Mouse (Mus musculus): ENCODE data around the gene Vmn1r33. TPM values are rescaled to one million over a fixed set of nuclear protein-coding genes. Genes with fewer than 3 reads are reported as not detected.
"Not testable (repeated sequence)": the region's sequence is repeated elsewhere in the genome, so short reads cannot be mapped to it uniquely, and the experiment has no call there.

Vmn1r33 gene
- polyA plus RNA-seq (2015; fragmentation: Nextera tagmentation; extraction: Ambion mirVana) = not detected in 2 replicates

DNA sequence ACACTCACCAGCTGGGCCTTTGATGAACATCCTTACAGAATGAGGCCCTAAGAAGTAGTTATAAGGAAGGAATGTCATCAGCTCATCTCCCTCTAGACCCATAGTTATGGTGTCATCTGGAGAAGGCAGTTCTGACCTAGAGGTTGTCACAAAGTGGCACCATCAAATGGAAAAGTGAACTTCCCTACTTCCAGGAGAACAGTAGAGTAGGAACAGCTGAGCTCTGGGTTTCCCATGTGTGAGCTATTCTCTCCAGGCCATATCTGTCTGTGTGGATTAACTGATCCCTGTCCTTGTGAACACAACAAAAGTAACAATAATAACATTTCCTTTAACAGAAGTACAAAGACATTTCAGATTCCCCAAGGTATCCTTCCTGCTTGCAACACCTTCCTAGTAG lies at the start of gene Vmn1r33:
Gene Vmn1r33, minus strand, starts transcription at position 101 of the 400 bp plus-strand sequence.
- not testable (repeated sequence) for ATAC-seq (ENCODE audit: low FRiP score, low read depth); H3K27me3 ChIP-seq; H3K9ac ChIP-seq; H3K36me3 ChIP-seq; H3K4me1 ChIP-seq (replicated peaks); H3K4me3 ChIP-seq; H3K4me2 ChIP-seq; H3K9me3 ChIP-seq; H3K27ac ChIP-seq (replicated peaks)

DNA sequence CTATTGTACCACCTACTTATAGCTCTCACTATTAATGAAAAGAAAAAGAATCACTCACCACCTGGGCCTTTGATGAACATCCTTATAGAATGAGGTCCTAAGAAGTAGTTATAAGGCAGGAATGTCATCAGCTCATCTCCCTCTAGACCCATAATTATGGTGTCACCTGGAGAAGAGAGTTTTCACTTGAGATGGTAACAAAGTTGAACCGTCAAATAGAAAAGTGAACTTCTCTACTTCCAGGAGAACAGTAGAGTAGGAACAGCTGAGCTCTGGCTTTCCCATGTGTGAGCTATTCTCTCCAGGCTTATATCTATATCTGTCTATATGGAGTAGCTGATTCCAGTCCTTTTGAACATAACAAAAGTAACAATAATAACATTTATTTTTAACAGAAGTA lies 25.7 kb upstream of the Vmn1r33 start, which contains the start of gene Vmn1r34:
Gene Vmn1r34, minus strand, starts transcription at position 101 of the 400 bp plus-strand sequence.
- no peaks in the 10 kb centered on the region for H3K27me3 ChIP-seq
- no peaks in the 10 kb centered on the region for H3K4me1 ChIP-seq (replicated peaks)
- H3K9me3 ChIP-seq = no peaks in the 10 kb centered on the region
- no peak within 1 kb of the TSS for H3K27ac ChIP-seq (replicated peaks)
- WGBS = 98% methylated on average over 1 of the region's 1 CpGs
- no peak for ATAC-seq (ENCODE audit: low FRiP score, low read depth)
- H3K4me3 ChIP-seq = no peak within 1 kb of the TSS
- H3K36me3 ChIP-seq = no peaks in the 10 kb centered on the region
- no peak within 1 kb of the TSS for H3K4me2 ChIP-seq
- H3K9ac ChIP-seq = no peak within 1 kb of the TSS

DNA sequence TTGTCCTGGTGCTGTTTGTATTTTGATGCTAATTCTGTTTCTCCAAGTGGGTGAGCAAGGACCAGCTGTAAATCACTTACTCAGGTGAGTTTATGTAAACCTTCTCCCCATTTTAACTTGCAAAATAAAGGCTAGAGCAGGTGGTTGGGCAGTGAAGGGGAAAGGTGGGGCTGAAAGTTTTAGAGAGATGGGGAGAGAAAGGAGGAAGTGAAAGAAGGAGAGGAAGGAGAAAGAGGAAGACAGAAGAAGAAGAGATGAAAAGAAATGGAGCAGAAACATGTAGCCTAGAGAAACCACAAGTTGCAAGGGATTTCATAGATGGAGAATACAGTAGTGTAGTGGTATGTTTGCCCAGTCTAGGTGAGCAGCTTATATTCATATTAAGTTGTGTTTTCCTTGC lies 22.3 kb downstream of the Vmn1r33 start:
- ATAC-seq (ENCODE audit: low FRiP score, low read depth) = no peak
- H3K9ac ChIP-seq = no peak overlapping the region

More for the DNA sequence above, 22.3 kb downstream of the Vmn1r33 start:
- Histone ChIP-seq H3K27ac (replicated peaks) (no peak overlapping the region), H3K4me2 (no peak overlapping the region), H3K4me3 (no peak overlapping the region), H3K36me3 (no peaks in the 10 kb centered on the region), H3K27me3 (no peaks in the 10 kb centered on the region), H3K9me3 (no peaks in the 10 kb centered on the region), H3K4me1 (replicated peaks) (no peaks in the 10 kb centered on the region)

Other genes starting within 250 kb of the Vmn1r33 start
- gene Mad2l1, start 82.9 kb downstream of the Vmn1r33 start, polyA plus RNA-seq (2015; fragmentation: Nextera tagmentation; extraction: Ambion mirVana) = 20.3 and 24.9 TPM in 2 replicates
- not detected in 2 replicates for gene Vmn1r32, start 58.2 kb downstream of the Vmn1r33 start, polyA plus RNA-seq (2015; fragmentation: Nextera tagmentation; extraction: Ambion mirVana)
- not detected in 2 replicates for gene Vmn1r34, start 25.6 kb upstream of the Vmn1r33 start, polyA plus RNA-seq (2015; fragmentation: Nextera tagmentation; extraction: Ambion mirVana)
- not detected in 2 replicates for gene Vmn1r35, start 67.6 kb upstream of the Vmn1r33 start, polyA plus RNA-seq (2015; fragmentation: Nextera tagmentation; extraction: Ambion mirVana)
- gene Vmn1r36, start 100.9 kb upstream of the Vmn1r33 start, polyA plus RNA-seq (2015; fragmentation: Nextera tagmentation; extraction: Ambion mirVana) = not detected in 2 replicates
- not detected in 2 replicates for gene Vmn1r37, start 111.1 kb upstream of the Vmn1r33 start, polyA plus RNA-seq (2015; fragmentation: Nextera tagmentation; extraction: Ambion mirVana)
- gene Vmn1r38, start 164.3 kb upstream of the Vmn1r33 start, polyA plus RNA-seq (2015; fragmentation: Nextera tagmentation; extraction: Ambion mirVana) = not detected in 2 replicates
- gene Vmn1r39, start 192.3 kb upstream of the Vmn1r33 start, polyA plus RNA-seq (2015; fragmentation: Nextera tagmentation; extraction: Ambion mirVana) = not detected in 2 replicates